In genomic region chr9:36727034-36727755, GRCm38 (mm10) we compare ENCODE assay signal across 8 mouse cellular contexts. TPM values are rescaled to one million over a fixed set of nuclear protein-coding genes. Genes with fewer than 3 reads are reported as not detected.
A peak's percentile ranks its signal among the peaks of the same experiment; 100 is the strongest.
DNase-seq lines count a peak whose midpoint lies in the region; ATAC-seq and TF ChIP-seq lines count a peak whose summit lies in the region.

Chek1 (minus strand) TSS chr9:36727065.

- H3K27ac ChIP-seq in kidney, postnatal 0 days = peak within 1 kb of the TSS; percentile 74
- peak within 1 kb of the TSS; percentile 93 for H3K27ac ChIP-seq in limb, embryonic 13.5 days

- no peaks in the 10 kb centered on the region for H3K27me3 ChIP-seq in kidney, postnatal 0 days (ENCODE audit: insufficient read depth, low read length)
- H3K27me3 ChIP-seq in limb, embryonic 13.5 days = no peaks in the 10 kb centered on the region
- no peaks in the 10 kb centered on the region for H3K27me3 ChIP-seq in splenic B cell, adult 2 months (ENCODE audit: control insufficient read depth, insufficient read depth, low read length, poor library complexity, severe bottlenecking)

- 0 out of 2 replicates have a peak, but pooled peaks cover 8% of the 10 kb centered on the region for H3K36me3 ChIP-seq in kidney, postnatal 0 days (ENCODE audit: insufficient read depth, low read length)
- peaks cover 35% of the 10 kb centered on the region for H3K36me3 ChIP-seq in limb, embryonic 13.5 days
- H3K36me3 ChIP-seq in splenic B cell, adult 2 months (ENCODE audit: control insufficient read depth, insufficient read depth, low read length, poor library complexity, severe bottlenecking) = peaks cover 2% of the 10 kb centered on the region; the same call in 1 of the 2 replicates

- DNase-seq in kidney, postnatal 0 days (ENCODE audit: low spot score) = no peak
- DNase-seq in kidney, adult 18-20 months = no peak
- peak; percentile 69 for DNase-seq in NIH3T3 (ENCODE audit: low read depth)
- DNase-seq in fat pad, adult 2 months (ENCODE audit: extremely low read depth, low read depth, low spot score) = peak; percentile 18
- DNase-seq in splenic B cell, adult 2 months (ENCODE audit: low read depth, low spot score) = peak; percentile 6
- DNase-seq in gastrocnemius, postnatal 4 days (ENCODE audit: low spot score in 2 of 2) = no peak
- no peak for DNase-seq in cerebellum, adult 8-10 months

- no peaks in the 10 kb centered on the region for H3K9me3 ChIP-seq in kidney, postnatal 0 days (replicated peaks; ENCODE audit: low read length)
- no peaks in the 10 kb centered on the region for H3K9me3 ChIP-seq in limb, embryonic 13.5 days

- no peak for TF ChIP-seq CTCF in kidney, postnatal 0 days (IDR thresholded peaks at IDR 0.05; ENCODE audit: low read depth)

- 4% methylated on average over 12 of the region's 12 CpGs for WGBS in kidney, postnatal 0 days
- 5% methylated on average over 12 of the region's 12 CpGs for WGBS in limb, embryonic 13.5 days

- H3K4me2 ChIP-seq in kidney, postnatal 0 days (ENCODE audit: low read length) = peak within 1 kb of the TSS; percentile 93
- H3K4me2 ChIP-seq in limb, embryonic 13.5 days (replicated peaks) = peak within 1 kb of the TSS; percentile 83

- ATAC-seq in kidney, postnatal 0 days (replicated peaks; ENCODE audit: low FRiP score, low read depth) = no peak
- no peak for ATAC-seq in limb, embryonic 13.5 days (ENCODE audit: low FRiP score, low read depth)

- no peaks in the 10 kb centered on the region for H3K4me1 ChIP-seq in kidney, postnatal 0 days (replicated peaks; ENCODE audit: insufficient read depth, low read length)
- H3K4me1 ChIP-seq in limb, embryonic 13.5 days = peaks cover 17% of the 10 kb centered on the region

- peak within 1 kb of the TSS; percentile 66 for H3K9ac ChIP-seq in kidney, postnatal 0 days (ENCODE audit: low read depth, low read length)
- H3K9ac ChIP-seq in limb, embryonic 13.5 days = peak within 1 kb of the TSS; percentile 81

- peak within 1 kb of the TSS; percentile 69 for H3K4me3 ChIP-seq in kidney, postnatal 0 days (replicated peaks; ENCODE audit: low read depth, low read length)
- H3K4me3 ChIP-seq in limb, embryonic 13.5 days = peak within 1 kb of the TSS; percentile 72

RNA-seq across cellular contexts. Expression of gene Chek1, which starts in this region (rescaled TPM):
- polyA plus RNA-seq in kidney, postnatal 0 days (2015; fragmentation: Nextera tagmentation; extraction: Ambion mirVana) = 19.2 and 23.5 TPM in 2 replicates
- 39.6 and 40.8 TPM in 2 replicates for polyA plus RNA-seq in limb, embryonic 13.5 days (2015; fragmentation: Nextera tagmentation; extraction: Ambion mirVana)
- 10 to 100 TPM in 1 of 2 experiments, 1 to 10 TPM in 1; 8.1 to 11.5 TPM for total RNA-seq in gastrocnemius, postnatal 4 days (2021)

Comparison
In these comparisons a context has a peak if more than half of its experiments do, and no peak if none do; other contexts are left out.
1. DNase-seq: peak in NIH3T3 (single experiment), fat pad, adult 2 months (single experiment) and splenic B cell, adult 2 months (single experiment); none in kidney, postnatal 0 days (single experiment), kidney, adult 18-20 months (single experiment), gastrocnemius, postnatal 4 days (0 of 2) and cerebellum, adult 8-10 months (single experiment).